Mouse (Mus musculus) gastrocnemius, postnatal 4 days (tissue): ENCODE data around the gene Odf3. TPM values are rescaled to one million over a fixed set of nuclear protein-coding genes. Genes with fewer than 3 reads are reported as not detected.

Experiments used
- DNase-seq, 2 experiments: peaks; one replicate each; pipeline ENCODE4 v3.0.0; 2021 to 2022; ENCODE audit warnings: low spot score in 2 of 2, mixed read lengths in 2 of 2
- total RNA-seq, 2 experiments: library from RNA; stranded (reverse); gene quantifications; 2 replicates each; pipeline ENCODE4 v1.2.3; 2021

Odf3 gene
- total RNA-seq, 2 experiments from 2014 or later, result not detected

GRCm38 (mm10) chr7:140843806-140844205 is 3.8 kb upstream of the Odf3 start:
- DNase-seq, result no peak

GRCm38 (mm10) chr7:140844905-140845665 is 2.5 kb upstream of the Odf3 start, which contains the start of gene Scgb1c1:
Scgb1c1 (plus strand) TSS chr7:140845547.
- peak; percentile 80 to 93 for DNase-seq

GRCm38 (mm10) chr7:140845683-140846082 is 1.9 kb upstream of the Odf3 start:
- no peak for DNase-seq

GRCm38 (mm10) chr7:140846676-140847075 is 929 bp upstream of the Odf3 start:
- DNase-seq, result no peak

GRCm38 (mm10) chr7:140848591-140848990 is 986 bp downstream of the Odf3 start:
- DNase-seq, result no peak

GRCm38 (mm10) chr7:140851916-140852315 is 4.3 kb downstream of the Odf3 start:
- no peak for DNase-seq

GRCm38 (mm10) chr7:140853386-140853785 is 5.8 kb downstream of the Odf3 start:
- no peak for DNase-seq

- no peak for DNase-seq
These were observed 6.9 kb downstream of the Odf3 start for GRCm38 (mm10) chr7:140854483-140854882.

GRCm38 (mm10) chr7:140855181-140855580 is 7.6 kb downstream of the Odf3 start:
- DNase-seq, result no peak

GRCm38 (mm10) chr7:140855860-140856784 is 8.5 kb downstream of the Odf3 start, which contains the start of gene Gm45785:
Gm45785 (minus strand) TSS chr7:140856331.
- DNase-seq, result peak; percentile 59 to 83

- DNase-seq, result peak; percentile 80 to 91
These were observed 9.4 kb downstream of the Odf3 start, which contains the start of gene Ric8a for GRCm38 (mm10) chr7:140856785-140857549. Ric8a (plus strand) TSS chr7:140856957.

GRCm38 (mm10) chr7:140857550-140858505 is 10.2 kb downstream of the Odf3 start, which contains the start of gene Bet1l:
Bet1l (minus strand) TSS chr7:140857577.
- DNase-seq, result no peak

- DNase-seq, result no peak
These were observed 11.1 kb downstream of the Odf3 start for GRCm38 (mm10) chr7:140858746-140859145.

- DNase-seq, result no peak
These were observed 12.4 kb downstream of the Odf3 start for GRCm38 (mm10) chr7:140859997-140860396.

GRCm38 (mm10) chr7:140860728-140861127 is 13.1 kb downstream of the Odf3 start:
- DNase-seq, result no peak

GRCm38 (mm10) chr7:140864761-140865160 is 17.2 kb downstream of the Odf3 start:
- no peak for DNase-seq

GRCm38 (mm10) chr7:140874224-140874623 is 26.6 kb downstream of the Odf3 start:
- no peak for DNase-seq

GRCm38 (mm10) chr7:140877364-140877763 is 29.8 kb downstream of the Odf3 start:
- DNase-seq, result no peak

GRCm38 (mm10) chr7:140879355-140879754 is 31.8 kb downstream of the Odf3 start:
- DNase-seq, result no peak

- DNase-seq, result no peak
These were observed 32.8 kb downstream of the Odf3 start for GRCm38 (mm10) chr7:140880419-140880818.
